Mouse (Mus musculus) midbrain, embryonic 11.5 days (tissue): ENCODE data around the gene Clptm1l. TPM values are rescaled to one million over a fixed set of nuclear protein-coding genes. Genes with fewer than 3 reads are reported as not detected.

ENCODE experiments used
- ATAC-seq: fragments of 200-750 bp; cut with Nextera tagmentation; 2 replicates; pipeline ENCODE4 v1.8.0; 2017; ENCODE audit warnings: moderate TSS enrichment, moderate library complexity; ENCODE audit not compliant: low FRiP score
- DNase-seq: peaks from one replicate; pipeline ENCODE4 v3.0.0; 2015; ENCODE audit warnings: low spot score; ENCODE audit errors: missing footprints
- H3K27ac ChIP-seq: fragments of 300-500 bp; sonication (generic); 2 replicates; pipeline ENCODE4 v1.5.1; 2014; ENCODE audit warnings: low read depth, low read length
- H3K27me3 ChIP-seq: fragments of 300-500 bp; sonication (generic); 2 replicates; pipeline ENCODE4 v1.6.1; 2014; ENCODE audit warnings: mild to moderate bottlenecking, low read length, moderate library complexity, mixed read lengths; ENCODE audit not compliant: control insufficient read depth, insufficient read depth
- H3K36me3 ChIP-seq: fragments of 300-500 bp; sonication (generic); 2 replicates; pipeline ENCODE4 v1.6.1; 2014; ENCODE audit warnings: mild to moderate bottlenecking, low read length, moderate library complexity, mixed read lengths; ENCODE audit not compliant: control insufficient read depth, insufficient read depth
- H3K4me1 ChIP-seq: fragments of 300-500 bp; sonication (generic); 2 replicates; pipeline ENCODE4 v1.6.1; 2014; ENCODE audit warnings: low read length; ENCODE audit not compliant: control insufficient read depth, insufficient read depth
- H3K4me2 ChIP-seq: fragments of 300-500 bp; sonication (generic); 2 replicates; pipeline ENCODE4 v1.6.1; 2014; ENCODE audit warnings: mild to moderate bottlenecking, moderate library complexity
- H3K4me3 ChIP-seq: fragments of 300-500 bp; sonication (generic); 2 replicates; pipeline ENCODE4 v1.5.1; 2014; ENCODE audit warnings: low read depth, low read length
- H3K9ac ChIP-seq: fragments of 300-500 bp; sonication (generic); 2 replicates; pipeline ENCODE4 v1.6.1; 2014; ENCODE audit warnings: low read length
- H3K9me3 ChIP-seq: fragments of 300-500 bp; sonication (generic); 2 replicates; pipeline ENCODE4 v1.6.1; 2016; ENCODE audit warnings: low read length; ENCODE audit not compliant: control insufficient read depth
- WGBS: fragments of 180-500 bp; shearing (Covaris S2); extraction: QIAGEN DNeasy Blood & Tissue Kit; methylation state at CpG from one replicate; pipeline ENCODE4 v1.1.7; 2014; 5-methylcytosine and 5-hydroxymethylcytosine counted together
- polyA plus RNA-seq: library from polyadenylated mRNA; unstranded; fragments of >200 nt; fragmentation: Nextera tagmentation; extraction: Ambion mirVana; gene quantifications from 2 replicates; pipeline ENCODE4 v1.2.1, GENCODE M21; 2014

The Clptm1l gene
- polyA plus RNA-seq = 106 and 118 TPM in 2 replicates

- DNase-seq (peak; percentile 99), ATAC-seq (peak; percentile 98)
- Histone ChIP-seq H3K4me3 (peak within 1 kb of the TSS; percentile 87), H3K27ac (no peak within 1 kb of the TSS), H3K9ac (peak within 1 kb of the TSS; percentile 89), H3K36me3 (peaks cover 4% of the 10 kb centered on the region; the same call in 1 of the 2 replicates), H3K9me3 (no peaks in the 10 kb centered on the region), H3K4me2 (peak within 1 kb of the TSS; percentile 95), H3K4me1 (peaks cover 14% of the 10 kb centered on the region), H3K27me3 (no peaks in the 10 kb centered on the region)
- WGBS = under 1% methylated on average over 53 of the region's 53 CpGs
Measured at GRCm38 (mm10) chr13:73603522-73604155, at the start of gene Clptm1l. Gene Clptm1l, plus strand, starts transcription at chr13:73604006.

- Histone ChIP-seq H3K9me3 (no peaks in the 10 kb centered on the region), H3K27me3 (no peaks in the 10 kb centered on the region), H3K4me2 (no peak overlapping the region), H3K36me3 (no peaks in the 10 kb centered on the region), H3K4me1 (no peaks in the 10 kb centered on the region), H3K27ac (no peak overlapping the region), H3K4me3 (no peak overlapping the region), H3K9ac (no peak overlapping the region)
- no peak for DNase-seq
- ATAC-seq = no peak
- WGBS = 88% methylated on average over 5 of the region's 5 CpGs
Measured at GRCm38 (mm10) chr13:73564201-73564600, 39.6 kb upstream of the Clptm1l start.

GRCm38 (mm10) chr13:73575051-73575450, 28.8 kb upstream of the Clptm1l start:
- Histone ChIP-seq H3K9ac (no peak overlapping the region), H3K4me1 (no peaks in the 10 kb centered on the region), H3K4me3 (no peak overlapping the region), H3K27me3 (no peaks in the 10 kb centered on the region), H3K9me3 (no peaks in the 10 kb centered on the region), H3K27ac (no peak overlapping the region), H3K4me2 (no peak overlapping the region), H3K36me3 (no peaks in the 10 kb centered on the region)
- DNase-seq (no peak), ATAC-seq (no peak)

GRCm38 (mm10) chr13:73577277-73577676, 26.5 kb upstream of the Clptm1l start:
- H3K4me1 ChIP-seq = no peaks in the 10 kb centered on the region
- no peak overlapping the region for H3K27ac ChIP-seq
- no peak overlapping the region for H3K9ac ChIP-seq
- no peak for DNase-seq
- H3K9me3 ChIP-seq = no peaks in the 10 kb centered on the region
- no peak overlapping the region for H3K4me2 ChIP-seq
- WGBS = 75% methylated on average over 2 of the region's 2 CpGs
- H3K36me3 ChIP-seq = no peaks in the 10 kb centered on the region
- no peaks in the 10 kb centered on the region for H3K27me3 ChIP-seq
- H3K4me3 ChIP-seq = no peak overlapping the region
- no peak for ATAC-seq

GRCm38 (mm10) chr13:73591488-73591887, 12.3 kb upstream of the Clptm1l start:
- 84% methylated on average over 3 of the region's 3 CpGs for WGBS
- DNase-seq (no peak), ATAC-seq (no peak)
- Histone ChIP-seq H3K9ac (no peak overlapping the region), H3K27ac (no peak overlapping the region), H3K36me3 (no peaks in the 10 kb centered on the region), H3K27me3 (no peaks in the 10 kb centered on the region), H3K4me2 (no peak overlapping the region), H3K4me3 (no peak overlapping the region), H3K4me1 (no peaks in the 10 kb centered on the region), H3K9me3 (no peaks in the 10 kb centered on the region)

- Histone ChIP-seq H3K36me3 (no peaks in the 10 kb centered on the region), H3K9me3 (no peaks in the 10 kb centered on the region), H3K4me3 (no peak overlapping the region), H3K4me2 (no peak overlapping the region), H3K27me3 (no peaks in the 10 kb centered on the region), H3K27ac (no peak overlapping the region), H3K4me1 (no peaks in the 10 kb centered on the region), H3K9ac (no peak overlapping the region)
- WGBS = 43% methylated on average over 2 of the region's 2 CpGs
- ATAC-seq = no peak
- DNase-seq = no peak
Measured at GRCm38 (mm10) chr13:73592546-73592945, 11.3 kb upstream of the Clptm1l start.

- Histone ChIP-seq H3K9me3 (no peaks in the 10 kb centered on the region), H3K4me3 (no peak overlapping the region), H3K9ac (no peak overlapping the region), H3K36me3 (no peaks in the 10 kb centered on the region), H3K4me2 (no peak overlapping the region), H3K27me3 (no peaks in the 10 kb centered on the region), H3K27ac (no peak overlapping the region), H3K4me1 (no peaks in the 10 kb centered on the region)
- no peak for ATAC-seq
- DNase-seq = no peak
- WGBS = 73% methylated on average over 4 of the region's 4 CpGs
Measured at GRCm38 (mm10) chr13:73596276-73596675, 7.5 kb upstream of the Clptm1l start.

GRCm38 (mm10) chr13:73600217-73600616, 3.6 kb upstream of the Clptm1l start:
- no peak overlapping the region for H3K4me2 ChIP-seq
- no peak overlapping the region for H3K27ac ChIP-seq
- ATAC-seq (no peak), DNase-seq (no peak)
- 75% methylated on average over 4 of the region's 4 CpGs for WGBS
- H3K9ac ChIP-seq = no peak overlapping the region
- no peak overlapping the region for H3K4me3 ChIP-seq
- no peaks in the 10 kb centered on the region for H3K27me3 ChIP-seq
- H3K36me3 ChIP-seq = no peaks in the 10 kb centered on the region
- no peaks in the 10 kb centered on the region for H3K9me3 ChIP-seq
- peaks cover 11% of the 10 kb centered on the region for H3K4me1 ChIP-seq

- 0 out of 2 replicates have a peak, but pooled peaks have one; percentile 10 for ATAC-seq
- WGBS = 51% methylated on average over 4 of the region's 4 CpGs
- Histone ChIP-seq H3K9ac (peak overlapping the region; percentile 89), H3K4me3 (peak overlapping the region; percentile 87), H3K4me2 (peak overlapping the region; percentile 95), H3K9me3 (no peaks in the 10 kb centered on the region), H3K27me3 (no peaks in the 10 kb centered on the region), H3K27ac (no peak overlapping the region), H3K4me1 (peaks cover 14% of the 10 kb centered on the region), H3K36me3 (peaks cover 4% of the 10 kb centered on the region; the same call in 1 of the 2 replicates)
- peak; percentile 87 for DNase-seq
Measured at GRCm38 (mm10) chr13:73603046-73603445, 760 bp upstream of the Clptm1l start.
